Mouse (Mus musculus): Measurements from ENCODE around the gene Ndufa13.

The Ndufa13 gene

DNA sequence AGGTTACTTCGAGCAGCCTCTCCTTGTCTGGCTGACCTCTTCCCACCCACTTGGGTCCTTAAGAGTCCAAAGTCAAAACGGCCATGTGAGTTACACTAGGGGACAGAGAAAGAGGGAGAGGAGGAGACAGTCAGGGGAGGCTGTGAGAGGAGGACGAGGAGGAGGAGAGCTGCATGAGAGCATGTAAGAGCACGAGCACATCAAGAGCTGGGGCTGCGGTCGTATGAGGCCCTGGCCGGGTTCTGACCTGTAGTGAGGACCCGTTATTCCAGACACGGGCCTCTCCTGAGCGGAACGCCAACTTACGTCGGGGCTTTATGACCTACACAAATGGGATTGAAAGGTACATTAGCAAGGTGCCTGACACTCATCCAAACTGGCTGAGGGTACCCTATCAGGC, 9.6 kb upstream of the Ndufa13 start:
- DNase-seq (ENCODE audit: extremely low spot score, low spot score) = no peak

DNA sequence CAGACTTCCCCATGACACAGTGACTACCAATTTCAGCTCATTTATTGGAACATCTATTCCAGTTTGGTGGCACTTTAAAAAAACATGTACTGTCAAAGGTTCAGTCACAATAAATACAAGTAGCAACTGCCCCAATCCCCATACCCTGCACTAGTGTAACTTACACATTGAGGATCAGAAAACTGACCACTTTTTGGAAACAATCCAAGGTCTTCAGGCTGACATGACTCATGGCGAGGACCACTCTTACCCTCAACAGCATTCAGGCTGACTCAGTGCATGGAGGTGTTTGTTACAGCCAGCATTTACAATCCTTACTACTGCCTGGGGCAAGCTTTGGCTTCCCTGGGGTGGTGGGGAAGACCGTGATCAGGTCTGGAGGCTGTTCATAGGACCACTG, 4.7 kb upstream of the Ndufa13 start:
- no peak for DNase-seq (ENCODE audit: extremely low spot score, low spot score)

DNA sequence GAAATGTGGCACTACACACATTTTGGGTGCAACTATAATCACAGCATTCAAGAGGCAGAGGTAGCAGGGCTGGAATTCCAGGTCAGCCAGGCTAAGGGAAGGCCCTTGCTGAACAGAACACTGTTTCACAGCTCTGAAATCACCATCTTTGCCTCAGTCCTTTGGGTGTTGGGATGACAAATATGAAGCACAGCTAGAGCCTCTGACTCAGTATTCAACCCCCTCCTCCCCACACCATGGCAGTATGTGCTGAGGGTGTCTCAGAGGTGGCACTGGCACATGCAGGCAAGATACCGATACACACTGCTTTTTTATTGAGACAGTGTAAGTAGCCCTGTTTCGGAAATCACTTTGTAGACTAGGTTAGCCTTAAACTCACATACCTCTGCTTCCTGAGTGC, 3.9 kb upstream of the Ndufa13 start:
- no peak for DNase-seq (ENCODE audit: extremely low spot score, low spot score)

DNA sequence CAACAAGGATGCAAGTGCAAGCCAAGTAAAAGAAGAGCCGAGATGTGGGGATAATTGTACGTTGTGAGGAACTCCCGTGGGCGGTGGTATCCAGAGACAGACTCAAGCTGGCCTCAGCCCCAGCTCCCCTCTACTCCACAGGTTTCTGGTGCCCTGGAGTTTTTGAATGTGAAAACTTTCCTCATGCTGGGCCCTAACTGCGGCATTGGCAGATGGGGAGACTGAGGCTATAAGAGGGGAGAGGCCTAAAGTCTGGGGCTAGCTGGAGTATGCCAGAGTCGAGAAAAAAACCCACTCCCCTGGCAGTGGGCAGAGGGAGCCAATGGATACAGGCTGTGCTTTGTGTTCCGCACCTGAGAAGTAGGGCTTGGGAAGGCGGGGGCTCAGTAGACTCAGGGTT, 1.7 kb upstream of the Ndufa13 start:
- DNase-seq (ENCODE audit: extremely low spot score, low spot score) = no peak

DNA sequence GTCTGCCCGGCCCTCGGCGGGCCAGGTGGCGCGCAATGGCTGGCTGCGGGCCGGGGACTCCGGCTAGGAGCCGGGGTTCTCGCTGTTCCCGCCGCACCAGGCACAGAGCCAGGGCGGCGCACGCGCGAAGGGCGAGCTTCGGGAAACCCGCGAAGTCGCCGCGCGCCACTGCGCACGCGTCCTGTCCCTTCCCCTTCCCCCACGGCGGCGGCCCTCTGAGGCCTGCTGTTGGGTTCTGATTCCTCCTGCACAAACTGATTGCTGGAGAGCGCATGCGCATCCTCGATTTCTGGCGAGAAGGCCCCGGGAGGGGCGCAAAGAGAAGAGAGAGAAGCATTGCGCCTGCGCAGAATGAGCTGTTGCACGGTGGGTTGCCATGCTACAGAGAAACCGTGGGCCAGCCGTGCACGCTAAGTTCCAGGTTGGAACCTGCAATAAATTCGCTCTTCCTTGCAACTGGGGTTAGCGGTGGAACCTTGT, 745 bp upstream of the Ndufa13 start:
- peak; percentile 99 for DNase-seq (ENCODE audit: extremely low spot score, low spot score)

DNA sequence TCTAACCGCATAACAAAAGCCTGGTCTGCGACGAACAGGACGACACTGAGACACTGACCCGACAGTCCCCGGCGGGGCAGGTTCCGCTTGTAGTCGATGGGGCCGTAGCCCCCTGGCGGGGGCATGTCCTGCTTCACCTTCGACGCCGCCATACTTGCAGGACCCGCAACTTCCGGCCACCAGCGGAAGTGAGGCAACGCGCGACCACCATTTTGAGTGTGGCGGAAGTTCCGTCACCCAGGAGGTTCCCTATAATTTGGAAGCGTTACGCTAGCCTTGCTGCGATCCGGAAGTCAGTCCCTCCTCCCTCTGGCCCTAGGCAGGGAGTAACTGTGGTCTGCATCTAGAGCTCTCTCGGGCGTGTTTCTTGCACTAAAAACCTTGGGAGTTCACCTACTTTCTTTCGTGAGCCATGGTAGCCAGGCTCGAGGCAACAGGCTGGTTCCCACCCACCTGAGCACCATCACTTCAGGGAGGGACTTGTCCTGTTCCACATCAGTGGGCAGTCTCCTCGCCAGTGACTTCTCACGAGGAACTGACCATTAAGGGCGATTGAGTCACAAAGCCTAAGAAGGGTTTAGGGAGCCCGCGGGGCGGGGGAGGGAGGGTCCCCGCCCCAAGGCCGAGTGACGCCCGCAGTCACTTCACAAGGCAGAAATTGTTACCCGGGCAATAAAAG, 735 bp downstream of the Ndufa13 start:
- DNase-seq (ENCODE audit: extremely low spot score, low spot score) = peak; percentile 100

DNA sequence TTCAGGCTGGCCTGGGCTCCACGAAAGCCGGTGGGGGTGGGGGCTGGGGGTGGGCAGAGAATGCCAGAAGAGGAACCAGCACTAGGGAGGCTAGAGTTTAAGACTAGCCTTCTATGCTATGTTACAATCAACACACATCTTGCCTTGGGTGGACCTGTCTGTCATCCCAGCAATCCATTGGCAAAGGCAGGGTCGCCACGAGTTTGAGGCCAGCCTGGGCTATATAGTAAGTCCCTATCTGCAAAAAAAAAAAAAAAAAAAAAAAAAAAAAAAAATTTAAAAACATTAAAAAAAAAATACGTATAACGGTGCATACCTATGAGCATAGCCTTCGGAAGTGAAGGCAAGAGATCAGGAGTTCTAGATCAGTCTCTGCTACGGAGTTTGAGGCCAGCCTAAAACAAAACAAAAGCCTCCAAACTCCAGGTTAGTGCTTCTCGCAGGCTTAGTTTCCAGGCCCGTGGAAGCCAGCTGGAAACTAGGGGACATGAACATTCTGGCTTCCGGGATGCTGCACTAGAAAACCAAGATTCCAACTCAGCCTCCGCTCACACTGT, 1.4 kb downstream of the Ndufa13 start:
- DNase-seq (ENCODE audit: extremely low spot score, low spot score) = no peak

DNA sequence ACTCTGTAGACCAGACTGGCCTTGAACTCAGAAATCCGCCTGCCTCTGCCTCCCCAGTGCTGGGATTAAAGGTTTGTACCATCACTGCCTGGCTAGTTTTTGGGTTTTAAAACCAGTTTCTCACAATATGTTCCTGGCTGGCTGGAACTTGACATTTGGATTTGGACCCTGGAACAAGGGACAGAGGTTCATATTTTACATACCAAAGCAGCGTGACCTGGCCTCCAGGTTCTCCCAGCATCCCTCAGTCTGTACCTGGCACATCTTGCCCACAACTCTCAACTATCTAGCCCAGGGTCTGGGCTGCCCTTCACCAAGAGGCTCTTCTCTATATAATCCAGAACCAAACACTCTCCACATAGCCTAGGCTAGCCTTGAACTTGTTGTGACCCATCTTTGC, 2.5 kb downstream of the Ndufa13 start:
- DNase-seq (ENCODE audit: extremely low spot score, low spot score) = no peak

DNA sequence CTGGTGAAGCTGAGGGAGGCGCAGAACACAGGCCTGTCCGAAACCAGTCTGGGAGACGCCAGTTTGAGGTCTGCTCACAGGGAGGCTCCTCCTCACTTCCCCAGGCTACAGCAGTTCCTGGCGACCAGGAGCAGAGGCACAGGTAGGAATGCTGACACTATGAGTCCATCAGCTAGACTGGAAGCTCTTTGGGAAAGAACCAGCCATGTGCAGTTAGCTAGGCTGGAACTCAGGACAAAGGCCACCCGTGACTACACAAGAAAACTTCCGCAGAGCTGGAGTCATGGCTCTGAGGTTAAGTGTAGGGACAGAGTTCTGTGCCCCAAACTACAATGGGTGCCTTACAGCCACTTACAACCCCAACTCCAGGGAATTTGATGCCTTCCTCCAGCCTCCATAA, 4.5 kb downstream of the Ndufa13 start:
- no peak for DNase-seq (ENCODE audit: extremely low spot score, low spot score)

DNA sequence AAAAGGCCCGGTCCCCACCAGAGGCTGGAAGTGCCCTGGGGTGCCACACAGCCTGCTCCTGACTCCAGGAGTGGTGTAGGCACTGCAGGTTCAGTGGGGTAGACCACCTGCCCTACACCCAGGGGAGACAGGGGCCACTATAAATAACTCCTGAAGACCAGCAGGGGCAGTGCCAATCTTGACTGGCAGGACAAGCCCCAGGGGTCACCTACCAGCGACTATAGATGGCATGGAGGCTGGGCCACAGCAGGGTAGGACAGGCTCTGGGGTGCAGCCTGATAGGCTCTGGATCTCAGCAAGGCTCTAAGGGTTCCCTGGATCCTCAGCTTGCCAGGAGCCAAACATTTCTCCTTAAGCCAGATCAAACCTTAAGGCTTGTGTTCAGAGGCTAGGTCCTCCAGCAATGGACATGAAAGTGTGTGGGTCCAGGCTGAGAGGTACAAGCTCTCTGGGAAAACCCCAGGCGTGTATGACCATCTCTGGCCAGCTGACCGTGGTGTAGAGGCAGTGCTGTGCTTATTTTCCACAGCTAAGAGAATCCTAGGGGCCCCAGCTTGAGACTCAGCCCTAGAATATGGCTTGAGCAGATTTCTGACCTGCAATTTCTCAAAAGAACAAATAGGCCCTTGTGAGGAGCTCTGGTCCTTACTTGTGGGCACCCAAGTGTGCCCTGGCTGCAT, 6.4 kb downstream of the Ndufa13 start:
- DNase-seq (ENCODE audit: extremely low spot score, low spot score) = no peak

DNA sequence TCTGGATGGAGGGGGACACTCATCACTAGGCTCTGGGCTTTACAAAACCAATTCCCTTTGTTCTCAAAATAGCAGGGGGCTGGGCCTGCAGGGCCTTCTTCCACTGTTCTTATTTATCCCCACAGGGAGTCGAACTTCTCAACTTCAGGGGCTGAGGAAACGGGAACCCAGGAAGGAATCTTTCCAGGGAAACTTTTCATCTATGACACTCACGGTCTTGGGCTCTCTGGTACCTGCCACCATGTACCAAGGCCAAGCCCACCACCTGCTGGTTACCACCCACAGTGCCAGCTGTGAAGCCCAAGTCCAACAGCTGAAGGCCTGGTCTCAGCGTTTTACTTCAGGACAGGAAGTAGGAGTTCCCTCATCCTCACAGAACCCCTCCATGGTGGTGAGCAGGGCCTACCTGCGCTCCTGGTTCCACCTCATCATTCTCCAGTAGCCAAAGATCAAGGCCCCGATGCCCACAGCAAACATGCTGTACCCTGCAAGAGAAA, 7.5 kb downstream of the Ndufa13 start:
- DNase-seq (ENCODE audit: extremely low spot score, low spot score) = no peak

DNA sequence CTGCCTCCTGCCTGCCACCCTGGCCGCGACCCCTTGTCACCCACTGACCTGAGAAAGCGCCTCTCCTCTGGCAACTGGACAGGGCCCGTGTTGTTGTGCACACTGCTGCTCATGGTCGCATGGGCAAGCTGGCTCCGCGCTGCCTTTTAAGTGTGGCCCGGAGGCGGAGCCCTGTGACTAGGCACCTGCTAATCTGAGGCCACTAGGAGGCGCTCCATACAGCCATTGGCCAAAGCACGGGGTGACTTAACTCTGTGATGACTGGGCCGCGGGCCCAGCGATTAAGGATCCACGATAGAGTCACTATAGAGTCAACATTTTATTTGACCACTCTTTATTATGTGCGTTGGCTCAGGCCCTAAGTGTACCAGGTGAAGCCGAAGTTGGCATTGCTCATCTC, 8.5 kb downstream of the Ndufa13 start:
- DNase-seq (ENCODE audit: extremely low spot score, low spot score) = peak; percentile 53

DNA sequence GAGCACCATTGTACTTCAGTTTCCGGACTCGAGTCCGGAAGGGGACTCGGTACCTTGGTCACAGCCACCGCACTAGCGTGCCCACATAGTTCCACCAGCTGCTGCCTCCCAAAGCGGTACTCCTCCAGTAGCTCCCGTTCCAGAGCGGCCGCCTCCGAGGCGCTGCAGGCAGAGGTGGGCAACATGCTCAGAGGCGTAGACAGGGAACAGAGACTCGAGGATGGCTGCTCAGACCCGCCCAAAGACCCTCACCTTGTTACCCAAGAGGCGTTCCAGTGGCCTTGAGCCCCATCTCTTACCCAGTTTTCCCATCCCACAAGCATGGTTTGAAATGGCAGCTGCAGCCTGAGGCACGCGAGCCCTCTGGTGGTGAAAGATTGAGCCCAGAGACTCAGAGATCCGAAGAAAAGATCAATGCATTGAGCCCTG, 11.5 kb downstream of the Ndufa13 start:
- DNase-seq (ENCODE audit: extremely low spot score, low spot score) = peak; percentile 62

DNA sequence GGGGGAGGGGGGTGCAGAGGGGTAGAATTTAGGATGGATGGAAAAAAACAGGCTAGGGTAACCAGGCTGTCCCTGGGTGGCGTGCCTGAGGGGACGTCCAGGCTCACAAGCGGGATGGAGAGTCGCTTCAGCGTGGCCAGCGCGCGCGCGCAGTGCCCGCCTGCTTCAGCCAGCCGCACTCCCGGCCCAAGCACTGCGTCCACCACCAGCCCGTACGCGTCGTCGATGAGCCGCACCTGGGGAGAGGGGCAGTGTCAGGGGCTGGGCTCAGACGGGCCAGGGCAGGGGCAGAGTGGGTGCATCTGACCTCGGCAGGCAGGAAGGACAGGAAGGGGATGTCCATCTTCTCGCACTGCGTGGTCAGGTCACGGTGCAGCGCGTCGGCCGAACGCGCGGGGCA, 13.5 kb downstream of the Ndufa13 start:
- no peak for DNase-seq (ENCODE audit: extremely low spot score, low spot score)

DNA sequence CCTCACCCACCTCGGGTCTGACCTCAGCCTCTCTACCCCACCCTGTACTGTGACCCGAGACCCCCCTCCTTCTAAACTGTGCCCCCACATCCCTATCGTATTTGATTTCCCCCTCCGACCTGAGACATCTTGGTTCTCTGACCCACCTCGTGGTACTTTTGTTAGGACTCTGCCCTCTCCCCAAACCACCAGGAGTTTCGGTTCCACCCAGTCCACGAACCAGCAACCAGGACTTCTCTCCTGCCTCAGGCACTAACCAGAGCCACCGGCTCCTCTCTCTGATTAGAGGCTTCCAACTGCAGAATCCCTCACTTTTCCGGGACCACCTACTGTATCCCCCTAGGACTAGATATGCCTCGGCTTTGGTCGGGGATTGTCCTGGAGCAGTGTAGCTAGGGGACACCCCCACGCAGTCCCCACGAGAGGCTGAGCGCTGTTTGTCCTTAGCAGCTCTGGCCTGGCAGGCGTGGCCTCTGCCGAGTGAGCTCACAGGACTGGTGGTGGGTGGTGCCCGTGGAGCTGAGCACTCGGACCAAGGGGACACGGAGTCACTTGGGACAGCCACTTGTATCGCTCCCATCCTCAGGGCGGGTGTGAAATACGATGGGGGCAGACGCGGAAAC, 14.0 kb downstream of the Ndufa13 start:
- DNase-seq (ENCODE audit: extremely low spot score, low spot score) = peak; percentile 49

DNA sequence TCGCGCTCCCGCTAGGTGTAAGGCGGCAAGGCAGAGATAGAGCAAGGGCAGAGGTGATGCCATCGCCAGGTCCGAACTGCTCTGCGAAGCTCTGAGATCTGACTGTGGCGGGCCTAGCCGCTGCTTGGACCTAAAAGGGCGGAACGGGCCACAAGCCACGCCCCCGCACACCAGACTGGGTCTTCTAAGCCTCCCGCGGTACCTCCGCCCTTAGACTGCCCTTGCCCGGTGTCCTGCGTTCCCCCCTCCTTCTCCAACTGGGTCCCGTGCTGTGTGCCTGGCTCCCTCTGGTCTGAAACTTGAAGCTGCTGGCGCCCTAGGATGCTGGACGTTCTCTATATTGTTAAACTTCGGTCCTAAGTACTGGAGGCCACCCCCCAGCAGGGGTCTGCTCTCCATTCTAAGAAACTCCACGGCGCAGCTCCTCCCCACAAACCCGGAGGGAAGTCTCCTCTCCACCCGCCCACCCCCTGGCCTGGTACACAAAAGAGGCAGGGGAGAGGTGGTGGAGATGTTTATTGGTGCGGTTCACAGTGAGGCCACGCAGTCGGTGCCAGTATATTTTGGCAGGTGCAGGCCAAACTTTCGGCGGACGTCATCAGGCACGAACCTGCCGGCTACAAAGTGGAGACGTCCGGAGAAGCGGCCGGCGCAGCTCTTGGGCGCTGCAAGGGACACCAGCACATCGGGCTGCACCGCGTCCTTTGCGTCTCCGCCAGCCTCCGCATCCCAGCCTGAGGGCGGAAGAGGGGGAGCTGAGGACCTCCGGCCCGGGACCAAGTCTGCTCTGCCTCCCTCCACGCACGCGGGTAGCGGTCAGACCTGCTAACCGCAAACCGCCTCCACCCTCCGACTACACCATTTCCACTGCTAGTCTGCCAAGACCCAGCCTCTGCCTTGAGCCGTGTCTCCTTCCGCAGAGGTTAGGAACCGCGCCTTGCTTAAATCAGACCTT, 14.8 kb downstream of the Ndufa13 start, which contains the start of gene Cilp2:
Gene Cilp2, minus strand, starts transcription at position 399 of the 955 bp plus-strand sequence.
- DNase-seq (ENCODE audit: extremely low spot score, low spot score) = peak; percentile 55

DNA sequence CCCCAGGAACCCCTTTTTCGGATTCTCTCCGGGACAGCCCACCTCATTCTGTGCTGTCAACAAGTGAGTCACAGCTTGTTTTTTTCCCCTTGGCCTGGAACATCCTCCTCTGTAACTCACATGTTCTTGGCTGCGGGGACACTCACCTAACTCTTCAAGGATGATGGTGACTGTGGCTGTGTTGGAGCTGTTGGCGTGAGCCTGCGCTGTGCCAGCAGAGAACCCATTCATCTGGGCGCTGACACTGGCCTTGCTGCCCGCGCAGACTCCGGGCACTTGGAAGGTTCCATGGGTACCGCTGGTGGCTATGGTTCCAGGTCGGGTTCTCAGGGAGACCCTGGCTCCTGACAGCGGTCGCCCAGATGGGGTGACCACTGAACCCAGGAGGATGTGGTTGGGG, 18.2 kb downstream of the Ndufa13 start:
- DNase-seq (ENCODE audit: extremely low spot score, low spot score) = no peak

DNA sequence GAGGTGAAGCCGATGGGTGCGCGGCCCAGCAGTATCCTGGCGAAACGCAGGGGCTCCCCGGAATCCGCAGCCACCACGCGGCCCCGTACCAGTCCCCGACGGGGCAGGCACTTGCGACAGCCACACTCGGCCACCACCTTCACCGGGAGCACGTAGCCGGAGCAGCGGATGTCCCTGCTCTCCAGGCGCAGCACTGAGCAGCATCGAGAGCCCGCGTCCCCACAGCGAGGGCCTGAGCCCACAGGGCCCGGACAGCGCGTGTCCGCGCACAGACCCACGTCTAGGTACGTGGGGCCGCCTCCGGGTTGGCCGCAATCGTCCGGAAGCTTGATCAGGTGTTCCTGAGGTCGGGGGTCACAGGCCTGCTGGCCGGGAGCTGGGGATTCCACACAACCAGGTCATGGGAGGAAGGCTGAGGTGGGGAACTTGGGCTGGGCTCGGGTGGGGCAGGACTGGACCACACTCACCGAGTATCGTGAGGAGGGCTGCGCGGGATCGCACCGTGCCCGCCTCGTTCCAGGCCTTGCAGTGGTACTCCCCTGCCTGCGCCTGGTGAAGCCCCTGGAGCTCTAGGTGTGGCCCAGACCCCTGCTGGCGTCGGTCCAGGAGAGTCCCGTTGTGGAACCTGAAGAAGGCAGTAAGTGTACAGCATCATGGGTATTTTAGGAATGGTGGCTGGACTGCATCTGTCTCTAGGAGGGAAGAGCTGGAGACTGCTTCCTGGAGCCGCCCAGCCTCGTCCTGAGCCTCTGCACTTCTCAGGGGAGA, 19.3 kb downstream of the Ndufa13 start:
- peak; percentile 41 for DNase-seq (ENCODE audit: extremely low spot score, low spot score)

DNA sequence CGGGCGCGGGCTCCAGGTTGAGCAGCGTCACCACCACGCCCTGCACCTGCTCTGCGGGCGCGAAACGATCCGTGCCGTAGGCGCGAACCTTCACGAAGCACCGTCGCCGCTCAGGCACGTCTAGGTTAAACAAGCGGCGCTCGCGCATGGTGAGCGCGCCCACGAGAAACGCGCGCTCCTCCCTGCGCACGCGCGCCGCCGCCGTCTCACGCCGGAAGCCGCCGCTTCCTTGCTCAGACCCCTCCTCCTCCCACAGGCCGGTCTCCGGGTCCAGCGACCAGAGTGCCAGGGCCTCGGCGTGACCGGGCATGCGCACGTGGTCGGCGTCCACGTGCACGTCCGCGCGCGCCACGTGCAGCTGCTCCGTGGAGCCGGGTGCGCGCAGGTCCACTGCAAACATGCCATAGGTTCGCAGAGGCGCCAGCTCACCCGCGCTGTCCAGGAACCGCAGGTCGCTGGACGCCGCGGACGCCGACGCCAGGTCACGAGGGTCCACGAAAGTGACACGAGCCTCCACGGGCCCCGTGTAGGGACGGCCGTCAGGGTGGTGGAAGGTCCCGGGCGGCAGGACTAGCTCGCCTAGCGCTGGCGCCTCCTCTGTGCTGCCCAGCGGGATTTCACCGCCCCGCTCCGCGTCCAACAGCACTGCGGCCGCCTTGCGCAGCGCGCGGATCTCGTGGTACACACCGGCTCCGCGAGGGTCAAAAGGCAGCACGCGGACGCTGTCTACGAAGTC, 20.2 kb downstream of the Ndufa13 start:
- peak; percentile 49 for DNase-seq (ENCODE audit: extremely low spot score, low spot score)

Data from neural tube, embryonic 10.5 days (tissue).